Mouse (Mus musculus): ENCODE data around the gene Zkscan4.
"Not testable (repeated sequence)": the region's sequence is repeated elsewhere in the genome, so short reads cannot be mapped to it uniquely, and the experiment has no call there.

The Zkscan4 gene

GRCm38 (mm10) chr13:21478759-21479670, at the start of gene Zkscan4, which contains the start of gene Gm10065:
TSS of gene Zkscan4 (plus strand) at chr13:21478907.
TSS of gene Gm10065 (minus strand) at chr13:21479441.
- not testable (repeated sequence) for DNase-seq

GRCm38 (mm10) chr13:21435476-21435875, 43.2 kb upstream of the Zkscan4 start:
- no peak for DNase-seq

DNA sequence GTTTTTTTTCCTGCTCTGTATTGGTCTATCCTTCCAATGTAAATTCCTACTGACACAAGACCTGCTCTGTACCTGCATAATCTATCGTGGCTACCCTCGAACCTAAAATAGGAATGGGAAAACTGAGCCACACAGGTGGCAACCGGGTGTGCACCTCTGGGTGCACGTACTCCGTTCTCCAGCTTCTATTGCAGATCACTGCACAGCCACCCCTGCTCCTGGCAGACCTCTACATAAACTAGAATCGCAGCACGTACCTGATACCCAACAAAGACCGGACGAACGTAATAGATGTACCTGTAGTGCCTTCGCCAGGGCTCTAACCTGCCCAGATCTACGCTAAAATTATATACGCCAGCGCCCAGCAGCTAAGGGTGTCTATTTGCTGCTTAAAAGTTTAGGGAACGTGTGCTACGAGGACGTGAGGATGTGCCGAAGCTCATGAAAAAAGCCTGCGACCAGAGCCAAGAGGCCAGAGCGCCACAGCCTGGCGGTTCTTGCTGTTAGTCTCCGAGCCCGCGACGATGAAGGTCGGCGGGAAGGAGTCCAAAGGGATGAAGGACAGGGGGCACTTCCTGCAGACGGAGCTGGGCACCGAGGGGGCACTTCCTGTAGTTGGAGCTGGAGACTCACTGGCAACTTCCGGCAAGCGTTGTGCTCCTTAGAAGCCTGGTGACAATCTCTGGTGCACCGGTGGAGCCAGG, 38.1 kb upstream of the Zkscan4 start, which contains the start of gene Pgbd1:
TSS of gene Pgbd1 (minus strand) at position 556 of the 704 bp plus-strand sequence.
- peak; percentile 64 to 68 for DNase-seq

DNA sequence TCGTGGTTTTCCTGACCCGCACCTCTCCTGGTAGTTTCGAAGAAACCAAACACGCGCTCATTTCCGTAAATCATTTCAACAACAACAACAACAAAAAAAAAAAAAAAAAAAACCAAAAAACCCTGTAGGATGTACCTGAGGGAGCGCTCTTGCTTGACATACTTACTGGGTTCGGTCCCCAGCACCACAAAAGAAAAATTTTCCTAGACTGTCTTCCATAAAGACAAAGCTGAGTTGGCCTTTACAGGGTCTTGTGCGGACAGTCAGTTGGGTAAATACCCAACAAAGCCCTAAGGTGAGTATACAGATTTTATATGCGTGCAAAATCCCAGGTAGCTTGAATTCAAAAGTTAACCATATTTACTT, 37.5 kb upstream of the Zkscan4 start:
- no peak for DNase-seq

GRCm38 (mm10) chr13:21446796-21447195, 31.9 kb upstream of the Zkscan4 start:
- no peak for DNase-seq

- no peak for DNase-seq
Observed at GRCm38 (mm10) chr13:21447856-21448614, 30.7 kb upstream of the Zkscan4 start.

- DNase-seq, result no peak
Observed at GRCm38 (mm10) chr13:21453042-21453441, 25.7 kb upstream of the Zkscan4 start.

DNA sequence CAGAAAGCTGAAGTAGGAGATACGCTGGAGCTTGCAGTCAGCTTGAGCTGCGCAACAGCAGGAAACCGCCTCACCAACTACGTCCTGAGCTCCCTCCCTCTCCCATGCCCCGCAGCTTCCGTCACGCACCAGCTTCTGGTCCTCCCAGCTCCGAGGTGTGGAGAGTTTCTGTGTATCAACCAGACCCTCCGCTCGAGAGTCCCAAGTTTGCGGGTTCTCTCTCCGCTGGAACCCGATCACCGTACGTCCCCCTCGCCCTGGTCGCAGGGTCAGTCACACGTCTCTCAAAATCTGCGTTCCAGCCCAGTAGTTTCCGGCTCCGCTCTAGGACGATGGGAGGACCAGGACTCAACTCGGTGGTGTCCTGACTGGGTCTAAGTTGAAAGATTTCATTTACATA, 25.3 kb upstream of the Zkscan4 start, which contains the start of gene Zscan26:
TSS of gene Zscan26 (minus strand) at position 282 of the 400 bp plus-strand sequence.
- DNase-seq, result peak; percentile 55 to 69

DNA sequence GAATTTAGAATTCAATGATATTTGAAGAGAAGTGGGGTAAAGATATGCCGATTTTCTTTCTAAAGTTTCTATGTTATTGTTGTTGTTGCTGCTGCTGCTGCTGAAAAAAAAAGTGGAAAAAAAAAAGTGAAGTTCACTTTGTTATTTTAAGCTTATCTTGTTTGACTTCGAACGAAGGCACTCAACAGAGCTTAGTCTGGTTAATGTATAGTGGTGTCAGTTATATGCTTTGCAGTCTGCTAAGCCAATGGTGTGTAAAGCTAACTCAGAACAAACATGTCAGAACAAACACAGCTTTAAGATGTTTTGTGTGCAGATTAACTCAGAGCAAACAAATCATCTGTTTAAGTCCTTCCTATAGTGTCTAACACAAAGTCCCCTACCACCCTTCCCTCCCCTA, 24.6 kb upstream of the Zkscan4 start:
- no peak for DNase-seq

GRCm38 (mm10) chr13:21456347-21456746, 22.4 kb upstream of the Zkscan4 start:
- no peak for DNase-seq

- DNase-seq, result not testable (repeated sequence)
Observed at GRCm38 (mm10) chr13:21462516-21462915, 16.2 kb upstream of the Zkscan4 start.

GRCm38 (mm10) chr13:21467336-21467735, 11.4 kb upstream of the Zkscan4 start:
- DNase-seq, result no peak

GRCm38 (mm10) chr13:21468061-21469019, 10.4 kb upstream of the Zkscan4 start, which contains the start of gene Nkapl:
TSS of gene Nkapl (minus strand) at chr13:21468509.
- DNase-seq, result peak; percentile 45 to 50

- no peak for DNase-seq
Observed at GRCm38 (mm10) chr13:21469097-21469496, 9.6 kb upstream of the Zkscan4 start.

DNA sequence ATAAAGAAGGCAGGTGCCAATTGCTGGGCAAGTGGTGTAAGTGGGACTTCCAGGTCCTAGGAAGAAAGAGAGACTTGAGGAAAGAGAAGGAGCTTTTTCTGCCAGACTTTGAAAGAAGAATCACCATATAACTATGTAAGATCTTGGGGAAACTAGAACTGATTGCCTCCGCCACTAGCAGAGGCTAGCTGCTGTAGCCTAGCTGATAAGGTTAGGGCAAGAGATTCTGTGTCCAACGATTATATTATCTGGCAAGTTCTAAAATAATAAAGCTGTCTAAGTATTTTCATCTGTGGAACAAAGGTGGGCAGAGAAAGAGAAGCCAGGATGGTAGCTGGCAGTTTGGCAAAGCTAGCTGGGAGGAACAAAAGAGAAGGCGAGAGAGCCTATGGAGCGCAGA, 6.3 kb upstream of the Zkscan4 start:
- DNase-seq, result no peak

GRCm38 (mm10) chr13:21486881-21487280, 8.2 kb downstream of the Zkscan4 start:
- no peak for DNase-seq

- no peak for DNase-seq
Observed at GRCm38 (mm10) chr13:21492847-21493246, 14.1 kb downstream of the Zkscan4 start.

DNA sequence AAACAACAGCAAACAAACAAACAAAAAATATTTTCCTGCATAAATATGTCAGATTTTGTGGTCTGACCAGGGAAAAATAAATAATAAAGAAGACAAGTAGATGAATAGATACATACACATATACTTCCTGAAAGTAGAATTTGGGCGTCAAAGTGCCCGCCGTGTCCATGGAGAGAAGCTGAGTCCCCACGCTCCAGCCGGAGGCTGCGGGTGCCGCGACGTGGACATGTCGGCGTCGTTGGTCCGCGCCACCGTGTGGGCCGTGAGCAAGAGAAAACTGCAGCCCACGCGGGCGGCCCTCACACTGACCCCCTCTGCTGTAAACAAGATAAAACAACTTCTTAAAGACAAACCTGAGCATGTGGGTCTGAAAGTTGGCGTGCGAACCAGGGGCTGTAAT, 16.4 kb downstream of the Zkscan4 start, which contains the start of gene AK157302:
TSS of gene AK157302 (plus strand) at position 144 of the 400 bp plus-strand sequence.
- peak in 1 of 2 experiments; percentile 18 for DNase-seq

GRCm38 (mm10) chr13:21501182-21501581, 22.5 kb downstream of the Zkscan4 start, which contains the start of gene Gm11273:
TSS of gene Gm11273 (minus strand) at chr13:21501418.
- DNase-seq, result not testable (repeated sequence)

- no peak for DNase-seq
Observed at GRCm38 (mm10) chr13:21502296-21502695, 23.6 kb downstream of the Zkscan4 start.

DNA sequence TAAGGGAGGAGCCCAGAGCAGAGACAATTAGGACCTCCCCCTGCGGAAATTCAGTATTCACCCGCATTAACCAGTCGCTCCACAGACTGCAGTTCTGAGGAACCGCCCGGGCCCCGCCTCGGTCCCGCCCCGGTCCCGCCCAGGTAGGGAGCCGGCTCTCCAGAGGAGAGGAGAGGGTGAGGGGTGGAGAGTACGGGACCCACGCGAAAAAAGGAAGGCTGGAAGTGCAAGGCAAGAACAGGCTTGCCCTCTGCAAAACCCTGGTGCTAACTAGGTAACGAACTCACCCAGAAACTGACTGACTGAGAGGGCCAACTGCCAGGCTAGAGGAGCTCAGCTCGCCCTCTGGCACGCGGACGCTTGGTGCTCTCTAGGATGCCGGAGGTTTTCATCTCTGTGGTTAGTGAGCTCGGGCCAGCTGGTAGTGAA, 27.5 kb downstream of the Zkscan4 start:
- peak; percentile 75 to 78 for DNase-seq
